Mouse (Mus musculus) lung, embryonic 14.5 days (tissue): ENCODE measurements around the gene Ppp2r2c. TPM values are rescaled to one million over a fixed set of nuclear protein-coding genes. Genes with fewer than 3 reads are reported as not detected.
A peak's percentile ranks its signal among the peaks of the same experiment; 100 is the strongest.

Experiments used
- ATAC-seq: fragments of 200-750 bp; cut with Nextera tagmentation; 2 replicates; pipeline ENCODE4 v1.8.0; 2017; ENCODE audit warnings: mild to moderate bottlenecking, moderate TSS enrichment, moderate library complexity; ENCODE audit not compliant: insufficient read depth
- DNase-seq: peaks from one replicate; pipeline ENCODE4 v3.0.0-alpha.2; 2015
- H3K27ac ChIP-seq: fragments of 300-500 bp; sonication (generic); 2 replicates; pipeline ENCODE4 v1.5.1; 2014; ENCODE audit warnings: low read depth, mild to moderate bottlenecking, moderate library complexity
- H3K27me3 ChIP-seq: fragments of 300-500 bp; sonication (generic); 2 replicates; pipeline ENCODE4 v1.6.1; 2014; ENCODE audit warnings: low read length, control low read depth; ENCODE audit not compliant: insufficient read depth
- H3K36me3 ChIP-seq: fragments of 300-500 bp; sonication (generic); 2 replicates; pipeline ENCODE4 v1.6.1; 2014; ENCODE audit warnings: control low read depth; ENCODE audit not compliant: insufficient read depth
- H3K4me1 ChIP-seq: fragments of 300-500 bp; sonication (generic); 2 replicates; pipeline ENCODE4 v1.6.1; 2014; ENCODE audit warnings: antibody characterized with exemption, control low read depth; ENCODE audit not compliant: insufficient read depth
- H3K4me2 ChIP-seq: fragments of 300-500 bp; sonication (generic); 2 replicates; pipeline ENCODE4 v1.6.1; 2014; ENCODE audit warnings: mild to moderate bottlenecking
- H3K4me3 ChIP-seq: fragments of 300-500 bp; sonication (generic); 2 replicates; pipeline ENCODE4 v1.5.1; 2014; ENCODE audit warnings: low read depth, low read length
- H3K9ac ChIP-seq: fragments of 300-500 bp; sonication (generic); 2 replicates; pipeline ENCODE4 v1.6.1; 2014
- H3K9me3 ChIP-seq: fragments of 300-500 bp; sonication (generic); 2 replicates; pipeline ENCODE4 v1.6.1; 2016; ENCODE audit warnings: low read depth, low read length, control low read depth
- CTCF ChIP-seq: IDR thresholded peaks from 2 replicates; pipeline ENCODE4 v1.5.1; 2016; ENCODE audit warnings: antibody characterized with exemption, low read depth
- WGBS: fragments of 180-500 bp; shearing (Covaris S2); extraction: QIAGEN DNeasy Blood & Tissue Kit; methylation state at CpG from one replicate; pipeline ENCODE4 v1.1.7; 2014; 5-methylcytosine and 5-hydroxymethylcytosine counted together
- polyA plus RNA-seq: library from polyadenylated mRNA; unstranded; fragments of >200 nt; fragmentation: Nextera tagmentation; extraction: Ambion mirVana; gene quantifications from 2 replicates; pipeline ENCODE4 v1.2.1, GENCODE M21; 2014

Ppp2r2c gene
- polyA plus RNA-seq, 1 experiment from 2014 or later = 0.07 TPM

DNA sequence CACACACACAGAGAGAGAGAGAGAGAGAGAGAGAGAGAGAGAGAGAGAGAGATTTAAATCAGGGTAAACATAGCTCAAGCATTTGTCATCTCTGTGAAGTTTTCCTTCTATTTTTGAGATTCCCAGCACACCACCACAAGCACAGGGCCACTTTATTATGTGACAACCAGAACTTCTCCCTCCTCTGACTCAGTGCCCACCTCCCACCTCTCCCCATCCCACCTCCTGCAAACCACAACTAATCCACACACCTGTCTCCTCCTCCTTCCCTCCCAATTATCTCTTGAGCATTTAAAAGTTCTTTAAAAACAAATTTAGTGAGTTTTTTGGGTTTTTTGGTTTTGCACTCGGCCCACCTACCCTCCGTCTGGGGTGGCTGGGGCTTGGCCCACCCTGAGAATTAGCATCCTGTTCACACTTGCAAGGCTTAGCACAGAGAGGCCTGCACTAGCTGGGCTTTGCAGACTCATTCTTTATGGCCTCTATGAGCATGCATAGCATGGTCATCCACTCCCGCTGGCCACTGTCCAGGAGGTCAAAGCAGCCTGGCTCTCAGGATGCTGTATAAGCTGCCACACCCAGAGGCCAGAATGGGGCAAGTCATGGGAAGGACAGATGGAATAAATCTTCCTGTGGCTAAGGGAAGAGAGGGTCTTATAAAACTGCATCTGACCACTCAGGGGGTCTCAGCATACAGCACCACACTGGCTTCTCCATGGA is 122.5 kb downstream of the Ppp2r2c start:
- DNase-seq (no peak), ATAC-seq (no peak)
- Histone ChIP-seq H3K4me1 (no peaks in the 10 kb centered on the region), H3K4me2 (no peak overlapping the region), H3K27me3 (no peaks in the 10 kb centered on the region), H3K9ac (no peak overlapping the region), H3K36me3 (no peaks in the 10 kb centered on the region), H3K9me3 (no peaks in the 10 kb centered on the region), H3K27ac (no peak overlapping the region), H3K4me3 (no peak overlapping the region)
- TF ChIP-seq CTCF = no peak
- 66% methylated on average over 3 of the region's 3 CpGs for WGBS

DNA sequence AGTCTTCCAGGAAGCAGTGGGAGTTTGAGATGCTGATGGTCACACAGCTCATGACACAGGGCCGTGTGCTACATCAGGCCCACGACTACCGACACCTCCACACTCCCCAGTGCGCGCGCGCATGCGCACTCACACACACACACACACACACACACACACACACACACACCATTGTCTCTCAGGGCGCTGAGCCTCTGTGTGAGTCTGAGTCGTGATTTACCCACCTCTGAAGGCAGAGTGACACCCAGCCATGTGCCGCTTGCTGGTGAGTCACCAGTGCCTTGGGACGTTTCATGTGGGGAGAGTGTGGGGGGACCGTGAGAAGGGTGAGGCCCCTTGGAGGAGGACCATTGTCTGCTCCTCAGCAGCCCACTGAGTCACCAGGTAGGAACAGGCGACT is 128.1 kb downstream of the Ppp2r2c start:
- Histone ChIP-seq H3K9ac (no peak overlapping the region), H3K4me3 (no peak overlapping the region), H3K36me3 (no peaks in the 10 kb centered on the region), H3K27ac (no peak overlapping the region), H3K4me2 (no peak overlapping the region), H3K9me3 (no peaks in the 10 kb centered on the region), H3K27me3 (no peaks in the 10 kb centered on the region), H3K4me1 (no peaks in the 10 kb centered on the region)
- TF ChIP-seq CTCF = no peak
- no peak for ATAC-seq
- WGBS = 79% methylated on average over 14 of the region's 14 CpGs
- no peak for DNase-seq

GRCm38 (mm10) chr5:36997996-36998395 is 129.7 kb downstream of the Ppp2r2c start:
- H3K4me1 ChIP-seq = no peaks in the 10 kb centered on the region
- ATAC-seq = no peak
- no peaks in the 10 kb centered on the region for H3K27me3 ChIP-seq
- H3K27ac ChIP-seq = no peak overlapping the region
- no peaks in the 10 kb centered on the region for H3K9me3 ChIP-seq
- no peak overlapping the region for H3K9ac ChIP-seq
- no peak overlapping the region for H3K4me2 ChIP-seq
- 41% methylated on average over 5 of the region's 5 CpGs for WGBS
- no peaks in the 10 kb centered on the region for H3K36me3 ChIP-seq
- no peak for TF ChIP-seq CTCF
- no peak overlapping the region for H3K4me3 ChIP-seq
- DNase-seq = no peak

- no peak overlapping the region for H3K9ac ChIP-seq
- TF ChIP-seq CTCF = no peak
- no peak for DNase-seq
These were observed 132.7 kb downstream of the Ppp2r2c start for GRCm38 (mm10) chr5:37001002-37001401.

GRCm38 (mm10) chr5:37002001-37002400 is 133.7 kb downstream of the Ppp2r2c start:
- peak; percentile 80 for TF ChIP-seq CTCF
- H3K4me1 ChIP-seq = no peaks in the 10 kb centered on the region
- no peaks in the 10 kb centered on the region for H3K36me3 ChIP-seq
- WGBS = 51% methylated on average over 2 of the region's 2 CpGs
- no peak overlapping the region for H3K4me2 ChIP-seq
- H3K4me3 ChIP-seq = no peak overlapping the region
- no peaks in the 10 kb centered on the region for H3K27me3 ChIP-seq
- peak; percentile 86 for DNase-seq
- no peak for ATAC-seq
- no peak overlapping the region for H3K9ac ChIP-seq
- no peaks in the 10 kb centered on the region for H3K9me3 ChIP-seq
- H3K27ac ChIP-seq = no peak overlapping the region

More at GRCm38 (mm10) chr5:37001002-37001401, 132.7 kb downstream of the Ppp2r2c start:
- Histone ChIP-seq H3K36me3 (no peaks in the 10 kb centered on the region), H3K4me2 (no peak overlapping the region), H3K4me3 (no peak overlapping the region), H3K9me3 (no peaks in the 10 kb centered on the region), H3K27me3 (no peaks in the 10 kb centered on the region), H3K4me1 (no peaks in the 10 kb centered on the region), H3K27ac (no peak overlapping the region)
- no peak for ATAC-seq
- WGBS = 84% methylated on average over 9 of the region's 9 CpGs

Other genes with a start within 250 kb of the Ppp2r2c start
- 23.7 and 25.5 TPM in 2 replicates for gene D5Ertd579e, start 172.5 kb upstream of the Ppp2r2c start, polyA plus RNA-seq
- gene Bloc1s4, start 119.9 kb upstream of the Ppp2r2c start, polyA plus RNA-seq = 23.2 and 23.9 TPM in 2 replicates
- 568 and 573 TPM in 2 replicates for gene Mrfap1, start 71.7 kb upstream of the Ppp2r2c start, polyA plus RNA-seq
- 11.3 and 14.9 TPM in 2 replicates for gene Man2b2, start 37.9 kb upstream of the Ppp2r2c start, polyA plus RNA-seq
- gene Wfs1, start 120.7 kb downstream of the Ppp2r2c start, polyA plus RNA-seq = 9.9 and 10.3 TPM in 2 replicates
- gene Gm1043, start 216.9 kb downstream of the Ppp2r2c start, polyA plus RNA-seq = not detected in 2 replicates